Mouse (Mus musculus): ENCODE data around the gene Trp53inp2. TPM values are rescaled to one million over a fixed set of nuclear protein-coding genes. Genes with fewer than 3 reads are reported as not detected.

The Trp53inp2 gene
- 4.1 and 4.6 TPM in 2 replicates for polyA plus RNA-seq (2015; fragmentation: Nextera tagmentation; extraction: Ambion mirVana)

DNA sequence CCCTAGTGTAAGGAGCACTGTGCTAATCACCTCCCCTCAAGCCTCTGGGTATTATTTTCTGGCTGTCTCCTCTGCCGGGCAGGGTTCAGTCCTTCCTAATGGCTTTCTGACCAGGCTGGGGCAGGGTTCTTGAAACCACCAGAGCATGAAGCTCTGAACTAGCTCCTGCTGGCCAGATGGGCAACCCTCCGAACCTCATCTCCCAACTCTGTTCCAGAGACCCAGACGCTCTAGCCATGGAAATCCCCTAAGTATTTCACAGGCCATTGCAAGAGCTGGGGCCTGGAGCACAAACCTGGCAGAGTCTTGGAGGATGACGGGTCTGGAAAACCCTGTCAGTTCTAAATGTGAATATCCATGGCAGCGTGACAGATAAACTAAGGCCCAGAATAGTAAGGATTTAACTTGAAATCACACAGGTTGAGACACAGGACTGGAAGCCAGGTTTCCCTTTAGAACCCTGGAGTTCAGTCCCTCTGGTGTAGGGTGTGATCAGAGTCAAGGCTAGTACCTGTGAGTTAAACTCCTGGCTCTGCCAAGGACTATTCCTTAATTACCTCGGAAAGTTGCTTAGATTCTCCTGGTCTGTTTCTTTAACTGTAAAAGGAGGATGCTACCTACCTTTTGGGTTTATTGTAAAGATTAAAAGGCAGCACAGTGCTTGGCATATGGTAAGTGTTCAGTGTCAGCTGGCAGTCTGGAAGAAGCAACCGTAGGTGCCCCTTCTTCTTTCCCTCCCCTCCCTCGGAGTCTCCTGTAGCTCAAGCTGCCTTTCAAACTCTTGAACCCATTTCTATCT is at the start of gene Trp53inp2:
Gene Trp53inp2, plus strand, starts transcription at position 799 of the 799 bp plus-strand sequence.
- H3K4me2 ChIP-seq = peak within 1 kb of the TSS; percentile 97
- H3K9ac ChIP-seq = peak within 1 kb of the TSS; percentile 74
- WGBS (ENCODE audit: insufficient replicate concordance) = 56% methylated on average over 8 of the region's 8 CpGs
- peaks cover 25% of the 10 kb centered on the region for H3K4me1 ChIP-seq (replicated peaks)
- H3K27me3 ChIP-seq = peaks cover 36% of the 10 kb centered on the region
- H3K36me3 ChIP-seq (replicated peaks) = no peaks in the 10 kb centered on the region
- peak within 1 kb of the TSS; percentile 93 for H3K4me3 ChIP-seq (replicated peaks)
- no peak for ATAC-seq (ENCODE audit: insufficient read depth)
- H3K9me3 ChIP-seq (replicated peaks) = no peaks in the 10 kb centered on the region
- peak within 1 kb of the TSS; percentile 95 for H3K27ac ChIP-seq (replicated peaks)

DNA sequence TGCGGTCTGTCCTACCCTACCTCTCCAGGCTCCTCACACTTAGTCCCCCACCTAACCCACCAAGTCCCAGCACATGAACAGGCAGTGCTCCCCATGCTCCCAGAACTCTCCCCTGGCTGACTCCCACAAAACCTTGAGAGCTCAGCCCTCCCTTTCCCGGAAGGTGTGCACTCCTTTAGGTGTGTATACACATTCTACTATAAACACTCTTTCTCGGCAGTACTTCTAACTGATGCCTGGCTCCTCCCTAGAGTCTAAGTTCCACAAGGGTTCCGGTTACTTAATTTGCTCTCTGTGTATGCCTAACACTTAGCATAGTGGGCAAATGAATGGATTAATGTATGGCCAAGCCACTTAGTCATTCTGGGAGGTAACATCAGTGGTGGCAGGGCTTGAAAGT is 49.5 kb upstream of the Trp53inp2 start:
- no peaks in the 10 kb centered on the region for H3K9me3 ChIP-seq (replicated peaks)
- no peaks in the 10 kb centered on the region for H3K27me3 ChIP-seq
- H3K4me2 ChIP-seq = no peak overlapping the region
- H3K4me1 ChIP-seq (replicated peaks) = no peaks in the 10 kb centered on the region
- ATAC-seq (ENCODE audit: insufficient read depth) = no peak
- no peak overlapping the region for H3K27ac ChIP-seq (replicated peaks)
- H3K36me3 ChIP-seq (replicated peaks) = peaks cover 45% of the 10 kb centered on the region
- no peak overlapping the region for H3K9ac ChIP-seq
- 80% methylated on average over 4 of the region's 4 CpGs for WGBS (ENCODE audit: insufficient replicate concordance)
- no peak overlapping the region for H3K4me3 ChIP-seq (replicated peaks)

DNA sequence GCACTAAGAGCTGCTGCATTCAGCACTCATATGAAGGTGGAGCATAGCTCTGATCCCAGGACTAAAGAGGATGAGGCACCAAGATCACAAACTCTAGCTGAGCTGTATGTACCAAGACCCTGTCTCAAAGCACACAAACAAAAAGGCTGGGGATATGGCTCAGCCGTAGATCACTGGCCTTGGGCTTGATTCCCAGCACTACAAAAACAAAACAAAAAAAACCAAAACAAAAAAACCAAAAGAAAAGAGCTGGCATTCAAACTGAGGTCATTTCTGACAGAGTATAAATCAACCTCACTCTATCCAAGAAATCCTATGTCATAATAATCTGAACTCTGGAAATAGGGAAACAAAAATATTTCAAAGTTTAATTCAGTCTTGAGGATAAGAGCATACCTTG is 47.4 kb upstream of the Trp53inp2 start:
- no peaks in the 10 kb centered on the region for H3K27me3 ChIP-seq
- H3K4me3 ChIP-seq (replicated peaks) = no peak overlapping the region
- H3K4me2 ChIP-seq = no peak overlapping the region
- no peak for ATAC-seq (ENCODE audit: insufficient read depth)
- no peaks in the 10 kb centered on the region for H3K4me1 ChIP-seq (replicated peaks)
- 66% methylated on average over 1 of the region's 1 CpGs for WGBS (ENCODE audit: insufficient replicate concordance)
- no peak overlapping the region for H3K27ac ChIP-seq (replicated peaks)
- H3K36me3 ChIP-seq (replicated peaks) = peaks cover 37% of the 10 kb centered on the region
- no peak overlapping the region for H3K9ac ChIP-seq
- no peaks in the 10 kb centered on the region for H3K9me3 ChIP-seq (replicated peaks)

DNA sequence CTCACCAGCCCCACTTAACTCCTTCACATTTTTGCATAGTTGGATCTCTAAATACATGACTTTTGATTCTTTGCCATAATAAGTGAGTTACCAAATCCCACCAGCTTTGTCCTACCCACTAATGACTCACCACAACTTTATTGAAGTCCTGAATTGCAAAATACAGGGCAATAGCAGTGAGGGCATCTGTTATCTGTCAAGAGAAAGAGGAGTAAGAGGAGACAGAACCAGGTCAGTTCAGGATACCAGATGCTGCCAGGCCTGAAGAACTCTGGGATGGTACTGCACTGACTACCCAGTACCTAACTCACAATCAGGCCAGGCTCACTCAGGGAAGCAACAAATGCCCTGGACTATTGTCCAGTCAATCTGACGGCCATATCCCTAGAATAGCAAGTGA is 45.6 kb upstream of the Trp53inp2 start:
- H3K9me3 ChIP-seq (replicated peaks) = no peaks in the 10 kb centered on the region
- H3K4me2 ChIP-seq = no peak overlapping the region
- WGBS (ENCODE audit: insufficient replicate concordance) = 72% methylated on average over 1 of the region's 1 CpGs
- no peak overlapping the region for H3K27ac ChIP-seq (replicated peaks)
- peaks cover 37% of the 10 kb centered on the region for H3K36me3 ChIP-seq (replicated peaks)
- no peaks in the 10 kb centered on the region for H3K27me3 ChIP-seq
- ATAC-seq (ENCODE audit: insufficient read depth) = no peak
- no peak overlapping the region for H3K9ac ChIP-seq
- no peaks in the 10 kb centered on the region for H3K4me1 ChIP-seq (replicated peaks)
- no peak overlapping the region for H3K4me3 ChIP-seq (replicated peaks)

DNA sequence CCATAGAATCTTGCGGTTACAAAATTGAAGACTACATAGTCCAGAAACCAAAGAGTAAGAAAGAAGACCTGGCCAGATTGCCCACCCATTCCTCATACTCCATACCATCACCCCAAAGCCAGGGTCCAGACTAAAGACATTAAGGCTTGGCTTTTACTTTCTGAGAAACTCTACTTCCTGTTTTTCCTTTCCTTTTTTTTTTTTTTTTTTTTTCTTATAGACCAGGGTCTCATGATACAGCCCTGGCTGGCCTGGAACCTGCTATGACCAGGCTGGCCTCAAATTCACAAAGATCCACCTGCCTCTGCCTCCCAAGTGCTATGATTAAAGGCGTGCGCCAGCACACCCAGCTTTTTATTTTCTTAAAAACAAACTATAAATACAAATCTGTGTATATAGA is 44.6 kb upstream of the Trp53inp2 start:
- Histone ChIP-seq H3K36me3 (replicated peaks) (peaks cover 30% of the 10 kb centered on the region), H3K4me2 (no peak overlapping the region), H3K4me3 (replicated peaks) (no peak overlapping the region), H3K27me3 (no peaks in the 10 kb centered on the region), H3K27ac (replicated peaks) (no peak overlapping the region), H3K9ac (no peak overlapping the region), H3K4me1 (replicated peaks) (no peaks in the 10 kb centered on the region), H3K9me3 (replicated peaks) (no peaks in the 10 kb centered on the region)
- no peak for ATAC-seq (ENCODE audit: insufficient read depth)
- 82% methylated on average over 3 of the region's 3 CpGs for WGBS (ENCODE audit: insufficient replicate concordance)

DNA sequence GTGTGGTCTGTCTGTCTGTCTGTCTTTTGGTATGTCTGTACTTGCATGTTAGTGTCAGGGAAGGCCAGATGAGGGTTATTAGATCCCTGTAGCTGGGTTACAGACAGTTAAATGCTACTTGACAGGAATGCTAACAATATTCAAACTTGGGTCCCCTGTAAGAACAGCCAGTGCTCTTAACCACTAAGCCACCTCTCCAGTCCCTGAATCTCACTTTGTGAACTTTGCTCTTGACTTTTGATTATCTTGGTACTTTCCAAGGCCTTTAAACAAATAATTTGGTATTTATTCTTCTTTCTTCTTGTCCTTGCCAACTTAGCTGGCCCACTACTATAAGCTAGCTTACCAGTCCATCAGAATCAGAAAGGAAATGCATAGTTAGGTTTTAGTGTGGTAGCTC is 40.7 kb upstream of the Trp53inp2 start:
- Histone ChIP-seq H3K9me3 (replicated peaks) (no peaks in the 10 kb centered on the region), H3K4me1 (replicated peaks) (no peaks in the 10 kb centered on the region), H3K27ac (replicated peaks) (no peak overlapping the region), H3K36me3 (replicated peaks) (peaks cover 13% of the 10 kb centered on the region), H3K4me3 (replicated peaks) (no peak overlapping the region), H3K4me2 (no peak overlapping the region), H3K9ac (no peak overlapping the region), H3K27me3 (no peaks in the 10 kb centered on the region)
- no peak for ATAC-seq (ENCODE audit: insufficient read depth)

DNA sequence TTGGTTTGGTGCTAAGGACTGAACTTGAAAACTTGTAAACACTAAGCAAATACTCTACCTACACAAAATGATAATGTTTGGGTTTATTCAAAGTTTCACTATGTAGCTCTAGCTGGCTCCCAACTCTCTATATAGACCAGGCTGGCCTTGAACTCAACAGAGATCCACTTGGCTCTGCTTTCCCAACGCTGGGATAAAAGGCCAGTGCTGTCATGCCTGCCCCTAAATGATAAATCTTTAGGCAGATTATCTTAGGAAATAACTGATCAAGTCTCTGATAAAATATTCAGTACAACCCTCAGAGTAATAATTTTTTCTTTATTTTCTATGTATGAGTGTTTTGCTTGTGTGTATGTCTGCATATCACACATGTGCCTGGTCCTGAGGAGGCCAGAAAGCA is 34.2 kb upstream of the Trp53inp2 start:
- WGBS (ENCODE audit: insufficient replicate concordance) = 66% methylated on average over 1 of the region's 1 CpGs
- no peaks in the 10 kb centered on the region for H3K27me3 ChIP-seq
- H3K4me2 ChIP-seq = no peak overlapping the region
- H3K4me3 ChIP-seq (replicated peaks) = no peak overlapping the region
- H3K27ac ChIP-seq (replicated peaks) = no peak overlapping the region
- no peaks in the 10 kb centered on the region for H3K4me1 ChIP-seq (replicated peaks)
- H3K9ac ChIP-seq = no peak overlapping the region
- ATAC-seq (ENCODE audit: insufficient read depth) = no peak
- no peaks in the 10 kb centered on the region for H3K9me3 ChIP-seq (replicated peaks)
- peaks cover 4% of the 10 kb centered on the region; the same call in 1 of the 2 replicates for H3K36me3 ChIP-seq (replicated peaks)

DNA sequence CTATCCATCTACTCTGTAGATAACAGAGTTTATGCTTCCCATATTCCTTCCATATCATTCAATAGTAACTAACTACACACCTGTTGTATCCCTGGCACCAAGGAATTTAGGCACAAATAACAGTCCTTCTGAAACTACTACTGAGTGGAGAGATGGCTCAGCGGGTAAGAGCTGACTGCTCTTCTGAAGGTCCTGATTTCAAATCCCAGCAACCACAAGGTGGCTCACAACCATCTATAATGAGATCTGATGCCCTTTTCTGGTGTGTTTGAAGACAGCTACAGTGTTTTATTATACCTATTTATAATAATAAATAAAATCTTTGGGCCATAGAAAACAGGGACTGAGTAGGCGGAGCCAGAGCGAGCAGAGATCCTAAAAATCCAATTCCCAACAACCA is 26.5 kb upstream of the Trp53inp2 start:
- Histone ChIP-seq H3K4me1 (replicated peaks) (peaks cover 30% of the 10 kb centered on the region), H3K27me3 (no peaks in the 10 kb centered on the region), H3K27ac (replicated peaks) (no peak overlapping the region), H3K4me3 (replicated peaks) (no peak overlapping the region), H3K36me3 (replicated peaks) (no peaks in the 10 kb centered on the region), H3K9me3 (replicated peaks) (no peaks in the 10 kb centered on the region), H3K9ac (no peak overlapping the region), H3K4me2 (no peak overlapping the region)
- no peak for ATAC-seq (ENCODE audit: insufficient read depth)
- 85% methylated on average over 3 of the region's 3 CpGs for WGBS (ENCODE audit: insufficient replicate concordance)

DNA sequence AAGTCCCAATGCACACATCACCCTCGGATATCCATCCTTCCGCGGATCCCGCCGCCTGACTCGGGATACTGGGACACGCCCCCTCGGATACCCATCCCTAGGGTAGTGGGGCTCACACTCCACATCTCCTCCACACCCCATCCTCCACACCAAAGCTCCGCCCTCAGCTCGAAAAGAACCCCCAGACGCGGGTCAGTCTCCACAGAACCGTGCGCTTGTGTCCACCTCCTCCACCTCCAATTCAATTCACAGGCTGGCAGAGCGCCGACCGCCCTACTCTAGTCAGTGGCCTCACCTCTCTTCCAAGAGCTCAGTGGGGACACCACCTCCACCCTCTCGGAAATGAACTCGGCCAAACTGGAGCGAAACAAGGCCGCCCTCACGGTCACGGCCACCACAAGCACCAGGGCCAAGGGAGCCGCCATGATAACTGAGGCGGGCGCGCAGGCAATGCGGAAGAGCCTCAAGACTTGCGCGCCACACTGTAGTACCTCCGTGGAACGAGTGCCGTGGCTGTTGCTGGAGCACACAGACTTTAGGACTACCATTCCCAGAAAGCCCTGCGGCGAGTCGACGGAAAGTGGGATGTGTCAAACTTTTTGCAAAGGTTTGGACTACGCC is 23.8 kb upstream of the Trp53inp2 start, which contains the start of gene Pigu:
Gene Pigu, minus strand, starts transcription at position 460 of the 621 bp plus-strand sequence.
- H3K27me3 ChIP-seq = no peaks in the 10 kb centered on the region
- peak within 1 kb of the TSS; percentile 76 for H3K9ac ChIP-seq
- ATAC-seq (ENCODE audit: insufficient read depth) = peak; percentile 97
- peaks cover 30% of the 10 kb centered on the region for H3K4me1 ChIP-seq (replicated peaks)
- H3K4me2 ChIP-seq = peak within 1 kb of the TSS; percentile 81
- under 1% methylated on average over 38 of the region's 38 CpGs for WGBS (ENCODE audit: insufficient replicate concordance)
- peak within 1 kb of the TSS; percentile 80 for H3K27ac ChIP-seq (replicated peaks)
- peak within 1 kb of the TSS; percentile 74 for H3K4me3 ChIP-seq (replicated peaks)
- no peaks in the 10 kb centered on the region for H3K9me3 ChIP-seq (replicated peaks)
- H3K36me3 ChIP-seq (replicated peaks) = no peaks in the 10 kb centered on the region

DNA sequence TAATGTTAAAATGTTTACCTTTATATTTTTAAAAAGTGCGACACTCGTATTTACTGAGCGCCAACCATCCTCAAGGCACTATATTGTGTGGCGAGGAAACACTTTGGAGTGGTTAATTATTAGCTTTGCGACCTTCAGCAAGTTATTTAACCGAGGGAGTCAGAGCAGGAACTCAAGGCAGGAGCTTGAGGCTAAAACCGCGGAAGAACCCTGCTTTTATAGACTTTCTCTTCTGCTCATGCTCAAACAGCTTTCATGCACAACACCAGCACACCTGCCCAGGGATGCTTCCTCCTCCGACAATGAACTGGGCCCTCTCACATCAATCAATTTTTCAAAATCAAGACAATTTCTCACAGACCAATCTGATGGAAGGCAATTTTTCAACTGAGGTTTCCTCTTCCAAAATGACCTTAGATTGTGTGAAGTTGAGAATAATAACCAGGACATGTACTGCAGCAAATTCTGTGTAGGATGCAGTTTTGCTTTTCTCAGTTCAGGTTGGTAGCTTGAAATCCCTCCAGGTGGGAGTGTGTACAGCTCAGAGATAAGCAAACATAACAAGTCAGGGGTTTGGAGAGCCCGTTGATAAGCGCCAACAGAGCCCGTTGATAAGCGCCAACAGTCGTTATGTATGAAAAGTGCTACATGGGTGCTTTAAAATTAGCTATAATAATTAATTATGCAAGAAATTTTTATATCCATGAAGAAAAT is 23.0 kb upstream of the Trp53inp2 start:
- ATAC-seq (ENCODE audit: insufficient read depth) = peak; percentile 51
- peak overlapping the region; percentile 74 for H3K4me3 ChIP-seq (replicated peaks)
- 5% methylated on average over 14 of the region's 14 CpGs for WGBS (ENCODE audit: insufficient replicate concordance)
- no peaks in the 10 kb centered on the region for H3K36me3 ChIP-seq (replicated peaks)
- peak overlapping the region; percentile 80 for H3K27ac ChIP-seq (replicated peaks)
- H3K27me3 ChIP-seq = no peaks in the 10 kb centered on the region
- no peaks in the 10 kb centered on the region for H3K9me3 ChIP-seq (replicated peaks)
- peak overlapping the region; percentile 81 for H3K4me2 ChIP-seq
- H3K9ac ChIP-seq = peak overlapping the region; percentile 41
- peaks cover 27% of the 10 kb centered on the region for H3K4me1 ChIP-seq (replicated peaks)

DNA sequence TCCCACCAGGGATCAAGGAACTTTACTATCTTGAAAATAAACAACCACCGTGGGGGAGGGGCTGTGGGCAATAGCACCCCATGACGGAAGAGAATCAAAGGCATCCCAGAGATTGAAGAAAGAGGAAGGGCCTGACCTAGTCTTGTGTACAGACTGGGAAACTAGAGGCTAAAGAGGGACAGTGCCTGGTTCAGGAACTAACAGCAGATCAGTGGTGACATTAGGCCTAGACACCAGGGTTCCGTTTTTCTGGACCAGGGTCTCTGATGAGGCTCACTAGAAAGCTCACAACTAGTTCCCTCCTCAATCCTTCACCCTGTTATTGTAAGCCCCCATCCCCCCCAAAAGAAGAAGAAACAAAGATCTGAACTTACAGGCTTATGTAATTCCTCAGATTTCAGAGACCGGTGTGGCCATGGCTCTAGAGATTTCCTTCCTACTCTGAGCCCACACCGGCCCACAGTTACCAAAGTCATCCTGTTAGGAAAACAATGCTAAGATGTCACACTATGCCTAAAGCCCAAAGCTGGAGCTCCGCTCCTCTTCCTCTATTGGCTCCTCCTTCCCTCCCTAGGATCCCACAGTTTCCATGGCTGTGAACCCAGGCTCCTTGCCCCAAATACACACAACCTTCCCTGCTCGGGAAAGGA is 13.1 kb upstream of the Trp53inp2 start:
- Histone ChIP-seq H3K9ac (no peak overlapping the region), H3K4me2 (no peak overlapping the region), H3K36me3 (replicated peaks) (no peaks in the 10 kb centered on the region), H3K9me3 (replicated peaks) (no peaks in the 10 kb centered on the region), H3K4me3 (replicated peaks) (no peak overlapping the region), H3K4me1 (replicated peaks) (peaks cover 15% of the 10 kb centered on the region), H3K27ac (replicated peaks) (no peak overlapping the region; the same call in 1 of the 2 replicates), H3K27me3 (no peaks in the 10 kb centered on the region)
- WGBS (ENCODE audit: insufficient replicate concordance) = 48% methylated on average over 7 of the region's 7 CpGs
- no peak; the same call in 1 of the 2 replicates for ATAC-seq (ENCODE audit: insufficient read depth)

Data from liver, embryonic 15.5 days (tissue).